Mouse (Mus musculus) megakaryocyte, embryonic 14.5 days (primary cell): ENCODE data around the gene Pth2r.

Experiments used
- FLI1 ChIP-seq: IDR thresholded peaks from 2 replicates; pipeline ENCODE4 v1.6.1; 2012; ENCODE audit warnings: low read length, inconsistent platforms, mixed read lengths
- GATA1 ChIP-seq: IDR thresholded peaks from 3 replicates; pipeline ENCODE4 v1.6.1; 2012; ENCODE audit warnings: mixed read lengths, low read length, inconsistent platforms, borderline replicate concordance

DNA sequence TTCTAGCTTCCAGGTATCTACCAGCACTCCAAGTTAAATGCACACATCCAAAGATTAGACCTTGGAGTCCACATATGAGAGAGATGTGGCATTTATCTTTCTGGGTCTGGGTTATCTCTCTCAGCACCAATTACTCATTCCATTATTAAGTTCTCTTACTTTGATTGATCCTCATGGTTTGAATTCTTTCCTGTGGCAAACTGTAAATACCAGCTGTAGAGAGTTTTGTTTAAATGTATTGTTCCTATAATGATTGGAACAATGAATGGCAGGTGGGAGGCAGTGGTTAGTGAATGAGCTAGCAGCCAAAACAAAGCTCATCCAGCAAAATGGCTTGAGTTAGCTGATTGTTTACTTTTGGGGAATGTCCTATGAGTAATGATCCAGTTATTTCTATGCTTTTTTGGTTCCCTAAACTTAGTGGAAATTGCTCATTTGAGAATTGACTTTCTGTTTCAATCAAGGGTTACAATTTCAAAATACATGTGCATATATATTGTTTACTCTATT, 140.7 kb downstream of the Pth2r start:
- TF ChIP-seq GATA1 (no peak), FLI1 (no peak)
